Mouse (Mus musculus) cerebellum, postnatal 25 days (tissue): ENCODE results near the gene Unc79.
A peak's percentile ranks its signal among the peaks of the same experiment; 100 is the strongest.

ENCODE experiments used
- DNase-seq, 2 experiments: peaks; one replicate each; pipeline ENCODE4 v3.0.0; 2021; ENCODE audit warnings: mixed read lengths in 2 of 2

The Unc79 gene

DNA sequence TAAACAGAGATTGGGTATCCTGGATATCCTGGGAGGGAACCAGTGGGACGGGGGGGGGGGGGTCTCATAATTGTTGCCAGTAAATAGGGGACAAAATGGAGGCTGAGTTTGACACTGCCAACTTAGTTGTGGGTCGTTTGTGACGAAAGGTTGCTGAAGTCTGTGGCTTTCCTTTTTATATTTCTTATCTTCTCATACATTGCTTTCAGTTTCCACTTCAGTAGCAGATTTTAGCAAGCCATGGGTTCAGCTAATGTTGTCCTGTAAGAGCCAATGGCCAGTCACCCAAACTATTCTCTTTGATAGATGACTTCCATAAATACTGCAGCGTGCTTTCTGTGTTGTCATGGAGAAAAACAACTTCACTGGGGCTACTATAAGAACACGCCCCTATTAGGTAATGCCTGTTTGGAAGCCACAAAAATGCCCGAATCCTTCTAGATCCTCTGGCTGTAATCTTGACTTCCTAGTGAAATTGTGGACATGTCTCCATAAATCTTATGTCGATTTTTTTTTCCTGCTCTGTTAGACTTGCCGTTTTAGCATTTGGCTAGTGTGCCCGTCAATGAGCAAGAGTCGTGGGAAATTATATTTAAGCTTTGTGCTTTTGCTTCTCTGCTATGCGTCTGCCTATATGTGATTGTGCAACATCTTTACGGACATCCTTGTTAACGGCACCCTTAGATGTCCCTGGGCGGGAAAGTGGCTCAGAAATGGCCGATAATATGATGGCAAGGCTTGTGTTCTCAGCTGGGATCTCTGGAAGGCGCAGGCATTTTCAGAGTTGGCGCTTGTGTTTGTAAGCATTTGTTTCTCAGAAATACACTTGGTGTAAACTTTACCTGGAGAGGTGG lies 181.0 kb downstream of the Unc79 start:
- no peak for DNase-seq

DNA sequence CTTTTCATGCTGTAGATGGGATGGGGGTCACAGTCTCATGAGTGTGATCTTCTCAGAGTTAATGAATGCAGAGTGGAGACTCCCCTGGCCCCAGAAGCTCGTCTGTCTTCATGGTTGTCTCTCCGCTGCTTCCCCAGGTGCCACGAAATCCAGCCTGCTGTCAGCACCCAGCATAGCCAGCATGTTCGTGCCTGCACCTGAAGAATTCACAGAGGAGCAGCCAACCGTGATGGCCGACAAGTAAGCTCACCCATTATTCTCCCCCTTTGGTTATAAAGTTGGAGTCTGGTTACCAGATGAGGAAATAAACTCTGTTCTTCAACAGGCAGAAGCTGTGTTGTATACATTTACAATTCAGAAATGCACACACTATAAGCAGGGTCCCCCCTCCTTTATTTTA lies 182.8 kb downstream of the Unc79 start:
- no peak for DNase-seq

DNA sequence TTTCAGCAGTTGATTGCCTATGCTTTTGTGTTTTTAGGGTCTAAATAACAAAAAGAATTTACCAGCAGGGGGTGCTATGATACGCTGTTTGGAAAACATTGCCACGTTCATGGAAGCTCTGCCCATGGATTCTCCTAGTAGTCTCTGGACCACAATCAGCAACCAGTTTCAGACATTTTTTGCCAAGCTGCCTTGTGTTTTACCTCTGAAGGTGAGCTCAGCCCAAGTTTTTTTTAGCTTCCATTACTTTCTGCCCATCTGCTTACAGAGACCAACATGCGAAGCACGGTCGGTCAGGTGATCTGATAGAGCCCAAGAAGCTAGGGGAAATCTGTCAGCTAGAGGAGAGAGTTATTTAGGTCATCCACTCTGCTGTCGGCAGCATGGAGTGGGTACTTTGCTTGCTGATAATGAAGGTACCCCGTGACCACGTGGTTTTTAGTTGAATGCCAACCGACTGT lies 193.9 kb downstream of the Unc79 start:
- DNase-seq: peak; percentile 38 to 43

DNA sequence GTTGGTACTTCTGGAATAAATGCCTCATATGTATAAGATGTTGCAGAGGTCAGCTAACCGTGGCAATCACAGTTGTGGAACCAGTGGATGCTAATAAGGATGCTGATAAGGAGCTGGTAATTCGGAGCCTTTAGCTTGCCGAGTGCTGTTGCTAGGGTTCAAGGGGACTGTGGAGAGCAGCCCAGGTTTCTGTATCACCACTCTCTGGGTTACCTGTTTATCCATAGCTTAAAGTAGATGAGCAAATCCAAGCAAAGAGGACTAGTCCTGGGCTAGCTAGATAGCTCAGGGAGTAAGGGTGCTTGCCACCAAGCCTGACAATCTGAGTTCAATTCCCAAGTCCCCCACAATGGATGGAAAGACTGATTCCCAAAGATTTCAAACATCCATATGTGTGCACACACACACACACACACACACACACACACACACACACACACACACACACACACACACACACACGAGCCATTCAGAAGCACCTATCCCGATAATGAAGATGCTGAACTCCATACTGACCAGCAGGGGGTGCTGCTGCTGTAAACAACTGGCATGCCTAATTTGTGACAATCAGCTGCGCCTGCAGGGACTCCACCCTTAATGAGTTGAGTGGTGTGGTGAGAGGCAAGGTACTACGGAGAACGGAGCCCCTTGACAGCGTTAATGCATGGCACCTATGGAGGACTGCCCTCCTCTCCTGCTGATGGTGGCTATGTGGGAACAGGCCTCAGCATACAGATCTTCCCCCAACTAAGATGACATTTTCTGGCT lies 195.3 kb downstream of the Unc79 start:
- DNase-seq: peak; percentile 30 to 64

DNA sequence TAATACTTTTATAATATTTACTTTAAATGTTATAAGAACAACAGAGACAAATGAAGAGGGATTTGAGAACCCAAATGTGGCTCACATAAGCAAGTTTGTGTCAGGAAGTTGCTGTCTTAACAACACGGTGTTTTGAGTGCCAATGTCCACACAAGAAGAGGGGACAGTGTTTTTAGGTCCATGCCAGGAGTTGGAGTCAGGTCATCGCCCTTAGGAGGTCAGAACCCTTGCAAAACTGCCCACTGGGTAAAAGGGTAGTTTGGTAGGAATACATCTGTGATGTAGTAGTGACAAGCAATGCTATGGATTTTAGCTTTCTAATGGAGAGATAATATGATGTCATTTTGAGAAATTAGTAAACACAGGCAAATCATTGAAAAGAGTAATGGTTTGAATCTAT lies 201.6 kb downstream of the Unc79 start:
- no peak for DNase-seq

DNA sequence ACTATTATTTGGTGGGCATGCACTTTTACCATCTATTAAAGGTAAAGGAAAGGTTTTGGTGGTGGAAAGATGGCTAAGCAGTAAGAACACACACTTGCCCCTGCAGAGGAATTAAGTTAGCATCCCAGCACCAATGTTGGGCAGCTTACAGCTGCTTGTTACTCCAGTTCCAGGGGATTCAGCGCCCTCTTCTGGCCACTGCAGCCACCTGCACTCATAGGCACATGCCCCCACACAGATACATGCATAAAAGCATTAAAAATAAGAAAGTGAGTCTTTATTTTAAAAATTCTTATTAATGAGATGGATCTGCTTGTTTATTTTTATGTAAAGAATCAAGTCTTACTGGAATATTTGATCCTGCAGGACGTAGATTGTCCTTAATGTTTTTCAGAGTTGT lies 206.3 kb downstream of the Unc79 start:
- DNase-seq: no peak

DNA sequence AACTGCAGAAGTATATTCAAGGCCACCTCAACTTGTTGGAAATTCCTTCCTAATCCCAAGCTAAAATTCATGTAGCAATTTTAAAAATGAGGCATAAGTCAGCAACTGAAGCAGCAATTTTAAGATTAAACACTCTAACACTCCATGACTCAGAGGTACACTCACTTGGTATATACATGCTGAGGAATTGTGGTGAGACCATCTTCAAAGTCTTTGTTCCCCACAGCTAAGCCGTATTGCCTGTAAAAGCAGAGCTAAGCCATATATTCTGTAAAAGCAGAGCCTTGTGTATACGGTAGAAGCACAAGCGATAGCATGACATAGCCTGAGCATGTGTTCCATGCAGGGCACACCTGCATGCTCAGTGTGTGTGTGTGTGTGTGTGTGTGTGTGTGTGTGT lies 206.7 kb downstream of the Unc79 start:
- no peak for DNase-seq

DNA sequence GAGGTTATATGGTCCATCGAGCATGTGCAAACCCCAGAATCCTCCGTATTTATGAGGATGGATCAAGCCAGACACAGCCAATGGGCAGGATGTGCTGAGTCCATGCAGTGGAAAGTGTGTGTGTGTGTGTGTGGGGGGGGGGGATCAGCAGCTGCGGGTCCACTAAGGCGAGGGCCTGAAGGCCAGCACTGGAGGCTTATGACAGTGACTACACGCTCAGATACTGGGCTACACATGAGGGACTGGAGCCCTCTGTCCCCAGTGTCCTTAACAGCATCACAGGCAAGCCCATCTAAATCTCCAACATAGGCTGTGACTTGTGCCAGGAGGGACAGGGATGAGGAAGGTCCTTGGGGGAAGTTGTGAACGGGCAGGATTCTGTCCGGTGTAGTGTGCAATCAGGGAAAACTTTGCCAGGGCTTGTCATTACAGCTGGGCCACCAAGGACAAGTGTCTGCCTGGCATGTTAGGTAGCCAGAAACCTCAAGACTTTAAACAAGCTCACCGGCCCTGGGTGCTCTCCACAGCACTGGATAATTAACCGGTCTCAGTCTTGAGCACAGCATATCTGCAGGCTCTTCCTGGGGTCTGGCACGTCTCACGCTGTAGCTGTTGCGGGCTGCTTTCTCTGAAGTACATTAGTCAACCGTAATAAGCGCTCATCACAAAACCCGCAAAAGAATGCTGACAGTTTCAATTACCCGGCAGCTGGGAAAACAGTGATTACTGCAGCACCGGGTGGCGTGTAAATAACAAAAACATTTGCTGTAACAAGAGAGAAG lies 208.7 kb downstream of the Unc79 start:
- no peak for DNase-seq

DNA sequence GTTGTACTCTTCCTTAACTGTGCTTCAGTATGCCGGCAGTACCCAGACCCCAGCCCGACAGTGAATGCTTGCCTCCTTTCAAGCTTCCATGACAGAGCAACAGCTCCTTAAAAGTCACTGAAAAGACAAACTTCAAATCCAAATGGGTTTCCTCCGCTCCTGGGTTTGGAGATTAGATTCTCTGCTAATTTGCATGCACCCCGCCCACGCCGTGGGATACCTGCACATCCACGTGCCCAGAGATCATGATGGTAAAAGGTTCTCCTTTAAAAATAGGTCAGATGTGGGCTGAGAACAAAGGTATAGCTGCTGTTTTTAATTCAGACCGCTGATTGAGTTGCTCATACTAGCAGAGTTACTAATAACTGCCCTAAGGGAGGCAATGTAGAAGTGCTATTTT lies 210.4 kb downstream of the Unc79 start:
- DNase-seq: no peak

DNA sequence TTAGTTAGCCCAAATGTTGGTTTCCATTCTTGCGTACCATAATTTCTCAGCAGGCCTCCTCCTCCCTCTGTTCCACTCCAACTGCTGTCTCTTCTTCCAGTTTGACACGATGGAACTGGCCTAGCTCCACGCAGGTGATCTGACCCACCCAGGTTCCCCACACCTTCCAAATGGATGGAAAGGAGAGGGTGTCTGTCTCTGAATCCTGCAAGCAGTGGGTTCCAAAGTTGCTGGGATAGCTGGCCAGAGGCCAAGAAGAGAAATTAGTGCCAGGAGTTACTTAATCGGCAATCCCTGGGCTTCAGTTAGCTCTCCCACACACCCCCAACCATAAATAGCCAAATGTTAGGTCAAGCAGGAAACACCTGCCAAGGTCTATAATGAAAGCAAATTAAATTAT lies 212.1 kb downstream of the Unc79 start:
- peak in 1 of 2 experiments; percentile 24 for DNase-seq

DNA sequence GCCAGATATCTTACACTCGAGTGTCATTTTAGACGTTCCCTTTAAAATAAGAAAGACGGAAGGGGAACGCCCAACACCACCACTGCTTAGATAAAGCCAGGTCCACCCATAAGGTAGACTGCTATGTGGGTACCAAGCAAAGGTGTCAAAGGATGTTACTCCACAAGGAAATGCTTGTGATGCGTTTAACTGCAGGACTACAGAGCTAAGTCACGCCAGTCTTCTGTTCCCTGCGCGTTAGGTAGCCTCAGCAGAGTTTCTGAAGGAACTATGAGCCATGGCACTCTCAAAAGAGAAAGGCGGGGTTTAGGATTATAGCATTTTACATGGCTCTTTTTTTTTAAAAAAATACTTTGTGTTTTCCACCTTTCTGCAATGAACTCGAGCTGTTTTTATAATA lies 214.9 kb downstream of the Unc79 start:
- no peak for DNase-seq

DNA sequence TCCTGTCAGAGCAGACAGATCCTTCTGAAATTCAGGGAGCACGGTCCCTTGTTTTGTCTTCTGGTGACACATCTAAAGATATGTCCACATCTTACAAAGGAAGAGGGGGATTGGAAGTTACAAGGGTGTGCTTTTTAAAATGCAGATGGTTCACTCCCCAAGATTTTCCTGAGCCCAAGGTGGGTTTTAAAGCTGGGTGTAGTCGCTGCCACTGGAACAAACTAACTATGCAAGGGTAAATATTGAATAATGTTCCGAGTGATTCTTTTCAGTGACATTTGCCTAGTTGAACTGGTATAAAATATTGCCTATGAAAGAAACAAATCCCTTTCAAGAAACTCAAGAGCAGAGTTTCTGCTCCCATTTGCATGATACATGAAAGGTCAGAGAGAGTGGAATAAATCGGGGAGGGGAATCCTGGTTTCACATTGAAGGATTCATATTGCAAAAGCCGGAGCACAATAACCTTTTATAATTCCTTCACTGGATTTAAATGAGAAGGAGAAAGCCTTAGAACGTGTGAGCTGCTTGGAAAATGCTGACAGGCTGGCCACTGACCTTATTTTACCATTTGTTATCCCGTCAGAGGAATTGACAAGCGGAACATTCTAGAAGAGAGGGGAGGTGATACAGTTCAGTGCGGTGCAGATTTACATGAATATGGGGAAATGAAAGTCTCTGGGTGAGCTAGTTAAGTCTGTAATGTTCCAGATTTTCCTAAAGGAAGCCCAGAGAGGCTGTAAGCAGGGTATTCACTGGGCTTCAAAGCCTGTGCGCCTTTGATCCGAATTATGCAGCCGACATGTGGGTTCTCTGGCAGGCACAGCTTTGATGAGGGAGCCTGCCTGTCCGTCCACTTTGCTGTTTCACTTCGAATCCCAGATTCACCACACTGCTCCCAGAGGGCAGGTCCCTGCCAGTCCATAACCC lies 215.7 kb downstream of the Unc79 start:
- DNase-seq: no peak

DNA sequence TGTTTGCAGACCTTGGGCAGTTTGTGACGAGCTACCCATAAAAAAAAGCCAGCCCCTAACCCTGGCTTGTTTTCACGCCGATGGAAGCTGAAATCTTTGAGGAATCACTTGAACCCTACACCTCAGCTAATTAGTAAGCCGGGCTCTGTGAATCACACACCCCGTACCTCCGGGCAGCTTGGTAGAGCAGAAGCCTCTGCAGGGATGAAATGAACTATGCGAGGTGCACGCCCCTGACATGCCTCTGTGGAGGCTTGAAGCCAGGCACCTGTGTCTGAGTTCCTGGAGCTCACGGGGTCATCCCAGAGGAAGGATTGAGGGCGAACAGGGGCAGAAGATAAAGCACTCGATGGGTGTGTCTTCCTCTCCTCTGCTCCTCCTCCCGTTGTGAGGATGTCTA lies 220.2 kb downstream of the Unc79 start:
- no peak for DNase-seq

DNA sequence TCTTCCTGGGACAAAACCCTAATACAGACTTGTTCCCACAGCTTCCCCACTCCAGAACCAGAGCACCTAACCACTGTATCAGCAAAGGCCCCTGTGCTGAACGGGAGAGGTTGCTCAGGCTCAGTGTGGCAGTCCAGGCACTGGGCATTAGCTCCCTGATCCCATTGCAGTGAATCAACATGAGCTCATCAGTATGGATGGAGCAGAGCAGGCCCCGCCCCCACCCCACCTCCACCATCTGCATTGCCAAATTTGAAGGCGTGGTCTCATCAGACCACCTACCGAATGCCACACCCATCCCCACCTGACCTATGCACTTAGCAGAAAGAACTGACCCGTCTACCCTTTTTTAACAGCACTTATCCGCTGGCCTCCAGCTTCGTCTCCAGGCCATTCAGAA lies 234.4 kb downstream of the Unc79 start:
- DNase-seq: no peak

DNA sequence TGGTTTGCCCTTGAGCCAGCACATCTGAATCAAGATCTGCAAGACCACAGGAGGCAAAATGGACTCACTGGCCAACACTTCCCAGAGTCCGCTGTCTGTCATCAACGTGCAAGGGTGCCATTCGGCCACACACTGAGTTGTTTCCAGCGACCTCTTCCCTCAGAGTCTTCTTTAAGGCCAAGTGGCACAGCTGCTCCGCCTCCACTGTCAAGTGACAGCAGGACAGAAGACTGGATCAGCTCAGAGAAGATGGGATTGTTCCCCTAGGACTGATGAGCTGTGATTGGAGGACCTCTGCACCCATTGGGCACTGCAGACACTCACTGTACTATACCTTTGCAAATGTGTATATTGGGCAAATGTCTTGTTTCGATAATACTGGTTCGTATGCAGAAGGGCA lies 238.4 kb downstream of the Unc79 start:
- no peak for DNase-seq

DNA sequence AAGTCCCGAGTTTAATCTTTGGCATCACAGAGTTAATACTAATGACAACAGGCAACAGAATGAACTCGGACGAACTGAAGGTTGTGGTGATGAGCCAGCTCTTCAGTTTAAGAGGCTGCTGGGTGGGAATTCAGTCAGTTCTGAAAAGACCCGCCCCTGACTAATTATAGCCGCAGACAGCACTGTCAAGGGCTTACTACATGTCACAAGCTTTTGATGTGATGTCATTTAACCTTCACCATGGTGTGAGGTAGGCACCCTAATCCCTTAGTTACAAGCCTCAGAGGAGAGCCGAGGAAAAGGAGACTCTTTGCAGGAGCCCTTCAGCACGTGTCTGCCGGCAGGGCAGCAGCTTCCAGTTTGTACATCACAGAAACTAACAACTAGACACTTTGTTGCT lies 239.6 kb downstream of the Unc79 start:
- DNase-seq: no peak

DNA sequence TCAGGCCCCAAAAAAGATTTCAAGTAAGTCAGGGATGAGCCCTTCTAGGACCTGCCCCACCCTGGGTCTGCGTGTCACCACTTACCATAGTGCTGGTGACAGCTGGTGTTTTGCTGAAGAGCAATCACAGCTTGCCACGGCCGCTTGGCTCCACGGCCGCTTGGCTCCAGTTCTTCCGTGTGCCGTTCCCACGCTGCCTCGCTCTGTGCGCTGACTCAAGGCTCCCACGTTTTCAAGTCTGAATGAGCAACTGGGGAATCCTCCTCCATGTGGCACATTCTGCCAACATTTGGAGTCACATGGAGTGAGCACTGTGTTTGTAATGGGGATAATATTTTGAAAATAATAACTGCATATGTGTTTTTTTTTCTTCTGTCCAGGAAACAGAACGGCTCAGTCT lies 241.1 kb downstream of the Unc79 start:
- peak; percentile 67 to 76 for DNase-seq

DNA sequence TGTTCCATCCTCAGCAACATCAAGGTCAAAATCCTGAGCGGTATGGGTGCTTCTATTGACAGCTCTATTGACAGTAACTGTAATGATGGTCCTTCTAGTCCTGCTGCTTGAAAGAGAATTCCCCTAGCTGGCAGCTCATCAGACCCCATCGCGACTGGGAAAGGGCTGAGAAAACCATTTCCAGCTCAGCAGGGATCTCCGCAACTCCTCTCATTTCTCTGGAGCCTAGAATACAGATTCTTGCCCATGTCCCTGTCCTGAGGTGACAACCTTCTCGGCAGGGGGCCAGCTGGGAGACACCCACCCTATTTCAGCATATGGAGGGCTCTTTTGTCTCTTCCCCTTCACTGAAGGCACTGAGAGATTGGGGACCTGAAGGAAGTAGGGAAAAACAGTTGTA lies 244.3 kb downstream of the Unc79 start:
- no peak for DNase-seq

DNA sequence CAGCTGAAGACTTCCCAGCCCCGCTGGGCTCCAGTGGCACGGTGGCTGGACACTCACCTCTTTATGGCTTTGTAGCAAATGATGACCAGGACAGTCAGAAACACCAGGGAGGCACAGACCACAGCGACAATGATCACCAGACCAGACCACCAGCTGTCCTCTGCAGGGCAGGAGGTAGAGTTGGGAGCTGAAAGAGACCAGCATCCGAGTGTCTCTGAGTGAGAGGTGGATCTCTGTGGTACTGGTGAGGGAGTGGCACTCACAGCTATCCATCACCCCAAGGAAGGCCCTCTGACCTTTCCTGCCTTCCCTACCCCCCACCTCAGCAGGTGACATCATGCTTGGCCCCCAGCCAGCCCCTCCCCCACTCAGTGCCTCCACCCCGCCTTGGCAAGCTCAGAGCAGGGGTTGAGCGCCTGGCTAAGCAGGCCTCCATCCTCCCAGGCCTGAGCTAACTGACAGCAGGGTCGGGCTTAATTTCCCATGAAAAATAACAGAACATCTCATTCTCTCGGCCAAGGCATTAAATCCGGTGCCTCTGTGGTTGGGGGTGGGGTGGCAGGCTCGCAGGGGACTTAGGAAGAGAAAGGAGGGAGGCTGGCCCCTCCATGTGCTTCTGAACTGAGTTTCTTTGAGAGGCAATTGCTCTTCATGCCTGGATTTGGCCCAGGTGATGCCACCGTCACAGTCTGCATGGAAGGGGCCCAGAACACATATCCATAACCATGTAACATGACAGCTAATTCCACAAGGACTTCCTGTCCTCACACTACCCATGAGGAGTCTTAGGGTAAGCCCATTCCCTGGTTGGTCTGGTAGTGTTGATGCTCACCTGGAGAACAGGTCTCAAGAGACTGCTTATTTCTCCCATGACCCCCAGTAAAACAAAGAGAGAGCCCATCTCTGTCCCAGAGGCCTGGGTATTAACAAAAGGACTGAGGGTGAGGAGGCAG lies 254.2 kb downstream of the Unc79 start:
- peak; percentile 43 to 64 for DNase-seq

DNA sequence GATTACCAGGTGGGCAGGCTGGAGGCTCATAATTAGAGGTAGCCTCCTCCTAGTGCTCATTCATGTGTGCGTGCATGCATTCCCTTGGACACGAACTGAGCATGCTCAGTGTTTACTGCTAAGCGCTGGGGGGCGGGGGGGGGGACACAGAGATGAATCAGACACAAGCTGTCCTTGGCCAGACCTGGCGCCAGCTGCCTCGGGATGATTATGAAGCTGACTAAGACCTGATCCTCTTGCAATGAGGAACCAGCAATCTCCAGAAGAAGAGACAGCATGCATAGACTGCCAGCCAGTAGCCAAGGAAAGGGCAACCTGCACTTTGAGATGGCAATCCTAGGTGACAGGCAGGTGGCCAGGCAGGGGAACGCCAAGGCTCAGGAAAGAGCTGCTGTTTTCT lies 256.9 kb downstream of the Unc79 start:
- DNase-seq: peak; percentile 58 to 75

DNA sequence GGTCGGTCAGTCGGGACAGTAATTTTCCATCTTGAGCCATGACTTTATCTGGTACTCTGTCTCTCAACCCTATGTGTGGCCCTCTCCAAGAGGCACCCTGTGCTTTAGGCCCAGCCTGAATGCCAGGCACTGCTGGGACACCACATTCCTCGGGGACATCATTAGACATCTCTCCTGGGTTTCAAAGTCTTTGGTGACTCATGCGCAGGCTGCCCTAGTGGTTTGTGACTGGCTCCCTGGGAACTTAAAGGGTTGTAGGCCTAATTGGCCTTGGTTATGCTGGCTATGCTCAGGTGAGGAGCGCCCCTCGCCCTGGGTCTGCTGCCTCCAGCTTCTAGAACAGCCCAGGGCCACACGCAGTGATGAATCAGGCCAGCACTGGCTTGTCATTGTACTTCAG lies 260.9 kb downstream of the Unc79 start:
- no peak for DNase-seq
